In genomic region chr19:56364563-56364962, GRCm38 (mm10) we compare ENCODE assay signal across 21 mouse cellular contexts. TPM values are rescaled to one million over a fixed set of nuclear protein-coding genes. Genes with fewer than 3 reads are reported as not detected.
DNase-seq lines count a peak whose midpoint lies in the region; ATAC-seq and TF ChIP-seq lines count a peak whose summit lies in the region.
"Had no signal": no experiment of that assay in that cellular context is flagged by ENCODE, and none has a peak within 500 bp of the region (broad histone marks: within the 10 kb centered on the region; RNA-seq: fewer than 3 reads in every experiment).

No protein-coding gene starts in this region.

- WGBS in kidney, embryonic 15.5 days: 56% methylated on average over 8 of the region's 8 CpGs
- 79% methylated on average over 8 of the region's 8 CpGs for WGBS in kidney, adult 2 months
- whole genome bisulfite sequencing in lung, embryonic 15.5 days: 51% methylated on average over 8 of the region's 8 CpGs
- 77% methylated on average over 8 of the region's 8 CpGs for WGBS in lung, adult 2 months
- 52% methylated on average over 8 of the region's 8 CpGs for WGBS in stomach, embryonic 14.5 days

- no peak for TF ChIP-seq POLR2A in kidney, adult 2 months (IDR thresholded peaks at IDR 0.05; ENCODE audit: low read depth, low read length)
- TF ChIP-seq POLR2A in lung, adult 2 months (IDR thresholded peaks at IDR 0.05; ENCODE audit: borderline replicate concordance, extremely low read depth, low read depth, low read length): no peak

- no peak for DNase-seq in gastrocnemius, adult 2 months
- DNase-seq in gastrocnemius, adult 18-20 months (ENCODE audit: low spot score): no peak
- no peak for DNase-seq in kidney, adult 2 months
- no peak for DNase-seq in lung, adult 2 months
- no peak for DNase-seq in adrenal gland, adult 2 months
- DNase-seq: adrenal gland, postnatal 10 days; B cell, adult 2 months; cerebellum, adult 11 months; cerebellum, adult 8-10 months; cerebellum, postnatal 14 days; gastrocnemius, postnatal 14 days; heart, postnatal 4 days had no signal

- no peak for TF ChIP-seq CTCF in gastrocnemius, adult 2 months (IDR thresholded peaks at IDR 0.05)
- TF ChIP-seq CTCF in kidney, adult 2 months (conservative IDR thresholded peaks at IDR 0.05; ENCODE audit: insufficient read depth, insufficient read length, low read depth, low read length): no peak
- no peak for TF ChIP-seq CTCF in lung, adult 2 months (IDR thresholded peaks at IDR 0.05; ENCODE audit: insufficient read depth, low read length)

- H3K36me3 ChIP-seq in kidney, embryonic 15.5 days: no peaks in the 10 kb centered on the region
- no peaks in the 10 kb centered on the region for H3K36me3 ChIP-seq in kidney, adult 2 months (ENCODE audit: control insufficient read depth, insufficient read depth, low read length)
- no peaks in the 10 kb centered on the region for H3K36me3 ChIP-seq in lung, embryonic 15.5 days
- no peaks in the 10 kb centered on the region for H3K36me3 ChIP-seq in stomach, embryonic 14.5 days (ENCODE audit: control insufficient read depth, insufficient read depth, low read length)
- H3K36me3 ChIP-seq: embryonic facial prominence, embryonic 12.5 days; forebrain, embryonic 15.5 days; G1E; hindbrain, embryonic 12.5 days had no signal

- intact Hi-C loops in gastrocnemius, adult 2 months (cut with DNase I): no loop called here

- no peak overlapping the region for H3K4me3 ChIP-seq in gastrocnemius, adult 2 months
- H3K4me3 ChIP-seq in kidney, embryonic 15.5 days (replicated peaks): no peak overlapping the region
- H3K4me3 ChIP-seq in kidney, adult 2 months (ENCODE audit: insufficient read depth, low read depth, low read length): no peak overlapping the region
- no peak overlapping the region for H3K4me3 ChIP-seq in lung, embryonic 15.5 days
- H3K4me3 ChIP-seq in lung, adult 2 months (replicated peaks; ENCODE audit: extremely low read depth, low read depth, low read length): no peak overlapping the region
- H3K4me3 ChIP-seq in stomach, embryonic 14.5 days (ENCODE audit: low read depth, low read length): no peak overlapping the region
- H3K4me3 ChIP-seq: embryonic facial prominence, embryonic 12.5 days; forebrain, embryonic 15.5 days; heart, embryonic 13.5 days; hindbrain, embryonic 12.5 days had no signal

- ATAC-seq in kidney, embryonic 15.5 days (replicated peaks; ENCODE audit: low FRiP score): no peak
- ATAC-seq in lung, embryonic 15.5 days (ENCODE audit: borderline replicate concordance, extremely low read depth, low FRiP score, low TSS enrichment): peak; percentile 60; the same call in 1 of the 2 replicates
- ATAC-seq in stomach, embryonic 14.5 days (ENCODE audit: insufficient number of reproducible peaks, insufficient read depth, low FRiP score, low read depth): peak; percentile 18; the same call in 1 of the 2 replicates
- ATAC-seq: CD4-positive, CD25-positive, alpha-beta regulatory T cell, adult 4 months; forebrain, embryonic 15.5 days had no signal

- no peak overlapping the region for H3K9ac ChIP-seq in kidney, embryonic 15.5 days
- H3K9ac ChIP-seq in lung, embryonic 15.5 days: no peak overlapping the region
- no peak overlapping the region for H3K9ac ChIP-seq in stomach, embryonic 14.5 days (replicated peaks; ENCODE audit: low read depth, low read length)
- H3K9ac ChIP-seq: embryonic facial prominence, embryonic 12.5 days; forebrain, embryonic 15.5 days; heart, embryonic 13.5 days; hindbrain, embryonic 12.5 days had no signal

- H3K9me3 ChIP-seq in kidney, embryonic 15.5 days (replicated peaks): no peaks in the 10 kb centered on the region
- H3K9me3 ChIP-seq in lung, embryonic 15.5 days: no peaks in the 10 kb centered on the region
- no peaks in the 10 kb centered on the region for H3K9me3 ChIP-seq in stomach, embryonic 14.5 days (ENCODE audit: control insufficient read depth, low read depth, low read length)
- H3K9me3 ChIP-seq: embryonic facial prominence, embryonic 12.5 days; forebrain, embryonic 15.5 days; G1E; heart, embryonic 13.5 days; hindbrain, embryonic 12.5 days had no signal

- 0 out of 2 replicates have a peak overlapping the region, but pooled peaks have one; percentile 21 for H3K4me2 ChIP-seq in kidney, embryonic 15.5 days
- no peak overlapping the region for H3K4me2 ChIP-seq in lung, embryonic 15.5 days
- peak overlapping the region; percentile 10; the same call in 1 of the 2 replicates for H3K4me2 ChIP-seq in stomach, embryonic 14.5 days (replicated peaks; ENCODE audit: low read depth, low read length)
- H3K4me2 ChIP-seq: embryonic facial prominence, embryonic 12.5 days; forebrain, embryonic 15.5 days; heart, embryonic 13.5 days; hindbrain, embryonic 12.5 days had no signal

- peak overlapping the region; percentile 24; the same call in 1 of the 2 replicates for H3K27ac ChIP-seq in gastrocnemius, adult 2 months
- no peak overlapping the region for H3K27ac ChIP-seq in kidney, embryonic 15.5 days
- no peak overlapping the region for H3K27ac ChIP-seq in kidney, adult 2 months (ENCODE audit: insufficient read depth, low read depth, low read length)
- 0 out of 2 replicates have a peak overlapping the region, but pooled peaks have one; percentile 19 for H3K27ac ChIP-seq in lung, embryonic 15.5 days
- peak overlapping the region; percentile 48; the same call in 1 of the 2 replicates for H3K27ac ChIP-seq in stomach, embryonic 14.5 days (ENCODE audit: low read length)
- H3K27ac ChIP-seq: embryonic facial prominence, embryonic 12.5 days; forebrain, embryonic 15.5 days; heart, embryonic 13.5 days; hindbrain, embryonic 12.5 days had no signal

- no peaks in the 10 kb centered on the region for H3K27me3 ChIP-seq in kidney, embryonic 15.5 days
- H3K27me3 ChIP-seq in kidney, adult 2 months (replicated peaks; ENCODE audit: control insufficient read depth, insufficient read depth, low read length): no peaks in the 10 kb centered on the region
- no peaks in the 10 kb centered on the region for H3K27me3 ChIP-seq in lung, embryonic 15.5 days
- H3K27me3 ChIP-seq in stomach, embryonic 14.5 days (ENCODE audit: control insufficient read depth, insufficient read depth, low read length): no peaks in the 10 kb centered on the region
- H3K27me3 ChIP-seq: embryonic facial prominence, embryonic 12.5 days; forebrain, embryonic 15.5 days; heart, embryonic 13.5 days; hindbrain, embryonic 12.5 days had no signal

- H3K4me1 ChIP-seq in kidney, embryonic 15.5 days: peaks cover 5% of the 10 kb centered on the region
- H3K4me1 ChIP-seq in kidney, adult 2 months (ENCODE audit: control insufficient read depth, insufficient read depth, low read length): no peaks in the 10 kb centered on the region
- peaks cover 18% of the 10 kb centered on the region for H3K4me1 ChIP-seq in lung, embryonic 15.5 days
- no peaks in the 10 kb centered on the region for H3K4me1 ChIP-seq in lung, adult 2 months (ENCODE audit: control insufficient read depth, insufficient read depth, low read length)
- H3K4me1 ChIP-seq in stomach, embryonic 14.5 days (ENCODE audit: control insufficient read depth, insufficient read depth, low read length): peaks cover 13% of the 10 kb centered on the region; the same call in 1 of the 2 replicates
- H3K4me1 ChIP-seq: embryonic facial prominence, embryonic 12.5 days; forebrain, embryonic 15.5 days; heart, embryonic 13.5 days; hindbrain, embryonic 12.5 days had no signal

RNA-seq across cellular contexts. Expression of gene Nrap, which starts 25.3 kb away (rescaled TPM):
- 100 to 1,000 TPM; 675 to 914 TPM for total RNA-seq in gastrocnemius, adult 2 months (2021)
- total RNA-seq in gastrocnemius, adult 18-20 months (2021): 1,000 to 10,000 TPM; 1,001 to 1,024 TPM
- 0.36 and 0.55 TPM in 2 replicates for polyA plus RNA-seq in kidney, embryonic 15.5 days (2015; fragmentation: Nextera tagmentation; extraction: Ambion mirVana)
- polyA plus RNA-seq in kidney, adult 2 months (2012; rRNA removed): 1.1 and 5.0 TPM in 2 replicates
- 0.86 and 1.0 TPM in 2 replicates for polyA plus RNA-seq in lung, embryonic 15.5 days (2015; fragmentation: Nextera tagmentation; extraction: Ambion mirVana)
- polyA plus RNA-seq in lung, adult 2 months (2012; rRNA removed): 1.3 and 9.4 TPM in 2 replicates
- polyA plus RNA-seq in stomach, embryonic 14.5 days (2014; fragmentation: Nextera tagmentation; extraction: Ambion mirVana): 0.26 and 0.45 TPM in 2 replicates
- not detected for total RNA-seq in adrenal gland, adult 2 months (2021)
- polyA plus RNA-seq in adrenal gland, adult 2 months (2012; rRNA removed): 0.02 TPM in 1 of 2 replicates, not detected in the other

RNA-seq across cellular contexts. Expression of gene Casp7, which starts 32.4 kb away (rescaled TPM):
- 1 to 10 TPM; 2.4 to 4.9 TPM for total RNA-seq in gastrocnemius, adult 2 months (2021)
- 1 to 10 TPM; 3.3 to 3.7 TPM for total RNA-seq in gastrocnemius, adult 18-20 months (2021)
- 26.1 and 27.0 TPM in 2 replicates for polyA plus RNA-seq in kidney, embryonic 15.5 days (2015; fragmentation: Nextera tagmentation; extraction: Ambion mirVana)
- polyA plus RNA-seq in kidney, adult 2 months (2012; rRNA removed): 12.0 and 12.4 TPM in 2 replicates
- 33.4 and 34.8 TPM in 2 replicates for polyA plus RNA-seq in lung, embryonic 15.5 days (2015; fragmentation: Nextera tagmentation; extraction: Ambion mirVana)
- polyA plus RNA-seq in lung, adult 2 months (2012; rRNA removed): 14.2 and 17.3 TPM in 2 replicates
- polyA plus RNA-seq in stomach, embryonic 14.5 days (2014; fragmentation: Nextera tagmentation; extraction: Ambion mirVana): 29.1 and 31.3 TPM in 2 replicates
- total RNA-seq in adrenal gland, adult 2 months (2021): 1 to 10 TPM; 7.3 to 7.9 TPM
- 3.8 and 4.2 TPM in 2 replicates for polyA plus RNA-seq in adrenal gland, adult 2 months (2012; rRNA removed)

Comparison
In these comparisons a context has a peak if more than half of its experiments do, and no peak if none do; other contexts are left out.
1. H3K27ac ChIP-seq: peak in gastrocnemius, adult 2 months (single experiment), lung, embryonic 15.5 days (single experiment) and stomach, embryonic 14.5 days (single experiment); none in kidney, embryonic 15.5 days (single experiment) and kidney, adult 2 months (single experiment).